In the genomic region with DNA sequence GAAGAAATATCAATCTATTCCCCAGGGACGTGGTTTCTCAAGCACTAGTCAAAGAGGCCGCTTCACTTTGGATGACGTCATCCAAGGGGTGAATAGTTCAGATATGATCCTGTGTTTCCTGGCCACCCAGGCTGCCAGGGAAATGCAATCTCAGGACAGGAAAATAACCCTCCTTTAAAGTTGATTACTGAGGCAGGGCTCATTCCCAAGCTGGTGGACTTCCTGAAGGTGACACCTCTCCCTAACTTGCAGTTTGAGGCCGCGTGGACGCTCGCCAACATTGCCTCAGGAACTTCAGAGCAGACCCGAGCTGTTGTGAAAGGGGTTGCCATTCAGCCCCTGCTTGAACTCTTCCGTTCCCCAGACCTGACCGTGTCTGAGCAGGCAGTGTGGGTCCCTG, we compare ENCODE assay signal across 17 mouse cellular contexts. TPM values are rescaled to one million over a fixed set of nuclear protein-coding genes. Genes with fewer than 3 reads are reported as not detected.
DNase-seq lines count a peak whose midpoint lies in the region; ATAC-seq lines count a peak whose summit lies in the region.
"Had no signal": no experiment of that assay in that cellular context is flagged by ENCODE, and none has a peak within 500 bp of the region (broad histone marks: within the 10 kb centered on the region; RNA-seq: fewer than 3 reads in every experiment).

No protein-coding gene starts in this region.

- DNase-seq in embryonic facial prominence, embryonic 11.5 days (ENCODE audit: low spot score): peak; percentile 40
- DNase-seq in embryonic facial prominence, embryonic 10.5 days (ENCODE audit: low spot score): no peak
- DNase-seq in lung, postnatal 10 days: peak; percentile 32
- DNase-seq in lung, postnatal 14 days: no peak
- no peak for DNase-seq in cerebellum, postnatal 25 days
- DNase-seq: gastrocnemius, adult 2 months; liver, postnatal 0 days had no signal

- no peaks in the 10 kb centered on the region for H3K36me3 ChIP-seq in embryonic facial prominence, embryonic 11.5 days (replicated peaks; ENCODE audit: control insufficient read depth, insufficient read depth, low read depth, low read length)
- no peaks in the 10 kb centered on the region for H3K36me3 ChIP-seq in embryonic facial prominence, embryonic 10.5 days (replicated peaks)
- no peaks in the 10 kb centered on the region for H3K36me3 ChIP-seq in kidney, embryonic 16.5 days (ENCODE audit: insufficient read depth, low read length)
- H3K36me3 ChIP-seq: forebrain, embryonic 15.5 days; hindbrain, embryonic 12.5 days; intestine, embryonic 15.5 days; limb, embryonic 12.5 days; midbrain, embryonic 10.5 days had no signal

- no peak overlapping the region for H3K4me3 ChIP-seq in embryonic facial prominence, embryonic 11.5 days (ENCODE audit: low read depth, low read length)
- H3K4me3 ChIP-seq in embryonic facial prominence, embryonic 10.5 days: no peak overlapping the region
- H3K4me3 ChIP-seq in kidney, embryonic 16.5 days (ENCODE audit: low read length): no peak overlapping the region
- H3K4me3 ChIP-seq: forebrain, embryonic 15.5 days; gastrocnemius, adult 2 months; hindbrain, embryonic 12.5 days; intestine, embryonic 15.5 days; limb, embryonic 12.5 days; midbrain, embryonic 10.5 days; myocyte had no signal

- H3K4me2 ChIP-seq in embryonic facial prominence, embryonic 11.5 days (ENCODE audit: low read depth, low read length): no peak overlapping the region
- no peak overlapping the region for H3K4me2 ChIP-seq in kidney, embryonic 16.5 days (replicated peaks; ENCODE audit: low read depth, low read length)
- H3K4me2 ChIP-seq: forebrain, embryonic 15.5 days; heart, embryonic 11.5 days; hindbrain, embryonic 12.5 days; intestine, embryonic 15.5 days; limb, embryonic 12.5 days had no signal

- WGBS in embryonic facial prominence, embryonic 11.5 days: 56% methylated on average over 10 of the region's 10 CpGs
- 80% methylated on average over 10 of the region's 10 CpGs for WGBS in embryonic facial prominence, embryonic 10.5 days
- WGBS in kidney, embryonic 16.5 days: 43% methylated on average over 10 of the region's 10 CpGs

- H3K9me3 ChIP-seq in embryonic facial prominence, embryonic 11.5 days (replicated peaks; ENCODE audit: control insufficient read depth, low read length): no peaks in the 10 kb centered on the region
- H3K9me3 ChIP-seq in embryonic facial prominence, embryonic 10.5 days: no peaks in the 10 kb centered on the region
- no peaks in the 10 kb centered on the region for H3K9me3 ChIP-seq in kidney, embryonic 16.5 days (ENCODE audit: low read length)
- H3K9me3 ChIP-seq: forebrain, embryonic 15.5 days; hindbrain, embryonic 12.5 days; intestine, embryonic 15.5 days; limb, embryonic 12.5 days; midbrain, embryonic 10.5 days had no signal

- ATAC-seq in embryonic facial prominence, embryonic 11.5 days (replicated peaks; ENCODE audit: insufficient number of reproducible peaks, low FRiP score, low TSS enrichment, low read depth): no peak
- 0 out of 2 replicates have a peak, but pooled peaks have one; percentile 22 for ATAC-seq in kidney, embryonic 16.5 days (ENCODE audit: low FRiP score, low TSS enrichment)
- ATAC-seq in megakaryocyte, adult 5-6 weeks (ENCODE audit: poor library complexity, severe bottlenecking): no peak
- ATAC-seq: forebrain, embryonic 15.5 days; intestine, embryonic 15.5 days; liver, postnatal 0 days had no signal

- peaks cover 2% of the 10 kb centered on the region; the same call in 1 of the 2 replicates for H3K27me3 ChIP-seq in embryonic facial prominence, embryonic 11.5 days (ENCODE audit: control insufficient read depth, insufficient read depth, low read length)
- peaks cover 21% of the 10 kb centered on the region for H3K27me3 ChIP-seq in embryonic facial prominence, embryonic 10.5 days (replicated peaks; ENCODE audit: low read depth, poor library complexity, severe bottlenecking)
- H3K27me3 ChIP-seq in kidney, embryonic 16.5 days (ENCODE audit: insufficient read depth, low read length): peaks cover 14% of the 10 kb centered on the region

- no peak overlapping the region for H3K9ac ChIP-seq in embryonic facial prominence, embryonic 11.5 days (replicated peaks; ENCODE audit: low read length)
- no peak overlapping the region for H3K9ac ChIP-seq in kidney, embryonic 16.5 days (replicated peaks; ENCODE audit: low read length)
- H3K9ac ChIP-seq: forebrain, embryonic 15.5 days; hindbrain, embryonic 12.5 days; intestine, embryonic 15.5 days; limb, embryonic 12.5 days; liver, postnatal 0 days had no signal

- no peak overlapping the region for H3K27ac ChIP-seq in embryonic facial prominence, embryonic 11.5 days (replicated peaks; ENCODE audit: low read depth, low read length)
- no peak overlapping the region for H3K27ac ChIP-seq in embryonic facial prominence, embryonic 10.5 days (replicated peaks)
- H3K27ac ChIP-seq in kidney, embryonic 16.5 days (ENCODE audit: low read length): no peak overlapping the region
- H3K27ac ChIP-seq: forebrain, embryonic 15.5 days; gastrocnemius, adult 2 months; hindbrain, embryonic 12.5 days; intestine, embryonic 15.5 days; limb, embryonic 12.5 days; midbrain, embryonic 10.5 days had no signal

- no peaks in the 10 kb centered on the region for H3K4me1 ChIP-seq in embryonic facial prominence, embryonic 11.5 days (ENCODE audit: control insufficient read depth, insufficient read depth, low read length)
- H3K4me1 ChIP-seq in embryonic facial prominence, embryonic 10.5 days: peaks cover 8% of the 10 kb centered on the region
- H3K4me1 ChIP-seq in kidney, embryonic 16.5 days (ENCODE audit: insufficient read depth, low read length): peaks cover 5% of the 10 kb centered on the region; the same call in 1 of the 2 replicates
- H3K4me1 ChIP-seq: intestine, embryonic 15.5 days had no signal

RNA-seq across cellular contexts. Expression of a gene that starts 46.2 kb away (rescaled TPM):
- polyA plus RNA-seq in embryonic facial prominence, embryonic 11.5 days (2014; fragmentation: Nextera tagmentation; extraction: Ambion mirVana): 0.10 and 0.17 TPM in 2 replicates
- polyA plus RNA-seq in embryonic facial prominence, embryonic 10.5 days (2016; fragmentation: Nextera tagmentation; extraction: Ambion mirVana): 0.04 and 0.10 TPM in 2 replicates
- polyA plus RNA-seq in kidney, embryonic 16.5 days (2015; fragmentation: Nextera tagmentation; extraction: Ambion mirVana): 0.12 and 0.17 TPM in 2 replicates
- total RNA-seq in megakaryocyte, adult 5-6 weeks (2015): not detected in 2 replicates
- not detected in 2 replicates for total RNA-seq in megakaryocyte, adult 5-6 weeks (2017)
- total RNA-seq: MEL had no signal
- polyA plus RNA-seq: liver, postnatal 0 days had no signal

Comparison
In these comparisons a context has a peak if more than half of its experiments do, and no peak if none do; other contexts are left out.
1. DNase-seq: peak in embryonic facial prominence, embryonic 11.5 days (single experiment) and lung, postnatal 10 days (single experiment); none in embryonic facial prominence, embryonic 10.5 days (single experiment), lung, postnatal 14 days (single experiment) and cerebellum, postnatal 25 days (0 of 2).